Mouse (Mus musculus) liver, embryonic 12.5 days (tissue): ENCODE data around the gene Pgls. TPM values are rescaled to one million over a fixed set of nuclear protein-coding genes. Genes with fewer than 3 reads are reported as not detected.

ENCODE experiments used
- ATAC-seq: fragments of 200-750 bp; cut with Nextera tagmentation; 2 replicates; pipeline ENCODE4 v1.8.0; 2017; ENCODE audit warnings: moderate number of reproducible peaks, mild to moderate bottlenecking, moderate library complexity
- H3K27ac ChIP-seq: fragments of 300-500 bp; sonication (generic); 2 replicates; pipeline ENCODE4 v1.5.1; 2016; ENCODE audit warnings: mild to moderate bottlenecking
- H3K27me3 ChIP-seq: fragments of 300-500 bp; sonication (generic); replicated peaks from 2 replicates; pipeline ENCODE4 v1.6.1; 2016; ENCODE audit warnings: mild to moderate bottlenecking, moderate library complexity
- H3K36me3 ChIP-seq: fragments of 300-500 bp; sonication (generic); 2 replicates; pipeline ENCODE4 v1.6.1; 2016; ENCODE audit warnings: mild to moderate bottlenecking, moderate library complexity
- H3K4me1 ChIP-seq: fragments of 300-500 bp; sonication (generic); 2 replicates; pipeline ENCODE4 v1.6.1; 2016
- H3K4me2 ChIP-seq: fragments of 300-500 bp; sonication (generic); 2 replicates; pipeline ENCODE4 v1.6.1; 2016; ENCODE audit warnings: mild to moderate bottlenecking, moderate library complexity
- H3K4me3 ChIP-seq: fragments of 300-500 bp; sonication (generic); 2 replicates; pipeline ENCODE4 v1.5.1; 2016; ENCODE audit warnings: mild to moderate bottlenecking, moderate library complexity
- H3K9ac ChIP-seq: fragments of 300-500 bp; sonication (generic); 2 replicates; pipeline ENCODE4 v1.6.1; 2016; ENCODE audit warnings: mild to moderate bottlenecking, moderate library complexity
- H3K9me3 ChIP-seq: fragments of 300-500 bp; sonication (generic); replicated peaks from 2 replicates; pipeline ENCODE4 v1.6.1; 2016; ENCODE audit warnings: mild to moderate bottlenecking, moderate library complexity
- WGBS: fragments of 180-500 bp; shearing (Covaris S2); methylation state at CpG from one replicate; pipeline ENCODE4 v1.1.7; 2016; ENCODE audit not compliant: insufficient replicate concordance; 5-methylcytosine and 5-hydroxymethylcytosine counted together
- polyA plus RNA-seq: library from polyadenylated mRNA; unstranded; fragments of >200 nt; fragmentation: Nextera tagmentation; extraction: Ambion mirVana; gene quantifications from 2 replicates; pipeline ENCODE4 v1.2.1, GENCODE M21; 2016

Gene Pgls
- polyA plus RNA-seq, 1 experiment from 2014 or later, result 144 TPM

DNA sequence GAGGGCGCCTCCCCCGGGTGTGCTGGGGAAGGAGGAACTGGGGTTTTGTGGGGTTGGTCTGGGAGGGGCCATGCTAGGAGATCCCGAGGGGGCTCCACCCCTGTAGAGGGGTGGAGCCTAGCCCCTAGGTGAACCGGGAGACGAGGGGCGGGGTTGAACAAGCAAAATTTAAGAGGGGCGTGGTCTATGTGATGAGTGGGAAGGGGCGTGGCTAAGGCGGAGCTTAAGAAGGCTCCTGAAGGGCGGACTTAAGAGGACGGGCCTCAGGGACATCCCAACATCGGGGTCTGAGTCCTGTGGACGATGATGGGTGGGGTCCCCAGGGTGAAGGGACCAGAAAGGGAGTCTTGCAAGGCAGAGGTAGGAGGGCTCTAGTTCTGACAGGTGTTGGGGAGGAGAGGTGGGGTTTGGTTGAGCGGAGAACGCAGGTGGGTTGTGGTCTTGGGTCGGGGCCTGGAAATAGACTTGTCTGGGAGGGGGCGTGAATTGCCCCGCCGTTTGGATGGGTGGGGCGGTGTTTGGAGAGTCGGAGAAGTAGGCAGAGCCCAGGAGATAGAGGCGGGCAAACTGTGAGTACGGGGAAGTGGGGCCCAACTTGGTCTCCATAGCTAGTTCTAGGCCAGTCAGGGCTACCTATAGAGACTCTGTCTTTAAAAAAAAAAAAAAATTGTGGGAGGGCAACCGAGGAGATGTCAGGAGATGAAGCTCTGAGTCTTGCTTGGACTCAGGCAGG lies 32.9 kb upstream of the Pgls start:
- peaks cover 70% of the 10 kb centered on the region for H3K4me1 ChIP-seq
- H3K27ac ChIP-seq, result peak overlapping the region; percentile 83
- WGBS, result 2% methylated on average over 24 of the region's 24 CpGs
- H3K4me2 ChIP-seq, result peak overlapping the region; percentile 93
- peak overlapping the region; percentile 63 for H3K4me3 ChIP-seq
- peak overlapping the region; percentile 68 for H3K9ac ChIP-seq
- peaks cover 71% of the 10 kb centered on the region for H3K27me3 ChIP-seq
- H3K9me3 ChIP-seq, result peaks cover 3% of the 10 kb centered on the region
- no peaks in the 10 kb centered on the region for H3K36me3 ChIP-seq
- peak; percentile 79 for ATAC-seq

DNA sequence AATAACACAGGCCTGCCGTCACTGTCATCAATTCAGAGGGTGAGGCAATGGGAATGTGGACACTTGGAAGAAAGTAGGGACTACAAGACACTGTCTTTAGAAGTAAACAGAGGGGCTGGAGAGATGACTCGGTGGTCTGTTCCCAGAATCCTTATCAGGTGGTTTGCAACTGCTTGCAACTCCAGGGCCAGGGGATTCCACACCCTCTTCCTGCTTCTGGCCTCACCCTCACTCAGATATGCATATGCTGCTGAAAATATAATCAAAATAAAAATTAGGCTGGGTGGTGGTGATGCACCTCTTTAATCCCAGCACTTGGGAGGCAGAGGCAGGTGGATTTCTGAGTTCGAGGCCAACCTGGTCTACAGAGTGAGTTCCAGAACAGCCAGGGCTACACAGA lies 31.9 kb upstream of the Pgls start:
- peak overlapping the region; percentile 63; the same call in 1 of the 2 replicates for H3K4me3 ChIP-seq
- H3K9me3 ChIP-seq, result peaks cover 8% of the 10 kb centered on the region
- peak overlapping the region; percentile 83 for H3K27ac ChIP-seq
- H3K36me3 ChIP-seq, result no peaks in the 10 kb centered on the region
- H3K27me3 ChIP-seq, result peaks cover 72% of the 10 kb centered on the region
- peak; percentile 61 for ATAC-seq
- H3K4me2 ChIP-seq, result peak overlapping the region; percentile 93
- peaks cover 61% of the 10 kb centered on the region for H3K4me1 ChIP-seq
- H3K9ac ChIP-seq, result peak overlapping the region; percentile 64; the same call in 1 of the 2 replicates
- WGBS, result 33% methylated on average over 3 of the region's 3 CpGs

DNA sequence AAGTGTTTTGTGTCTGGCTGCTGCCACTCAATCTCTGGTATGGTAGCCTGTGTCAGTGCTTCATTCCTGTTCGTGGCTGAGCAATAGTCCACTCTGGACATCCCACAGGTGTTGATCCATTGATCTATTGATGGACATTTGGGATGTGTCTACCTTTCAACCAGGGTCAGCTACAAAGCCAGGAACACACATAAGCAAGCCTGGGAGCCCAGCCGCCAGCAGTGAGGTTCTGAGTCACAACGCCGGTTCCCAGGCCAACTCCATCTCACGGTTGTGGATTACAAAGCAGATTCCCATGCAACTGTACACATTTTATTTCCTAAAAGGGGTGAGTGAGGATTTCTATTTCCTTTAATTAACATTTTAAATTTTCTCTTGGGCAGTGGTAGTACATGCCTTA lies 31.2 kb upstream of the Pgls start:
- Histone ChIP-seq H3K27ac (peak overlapping the region; percentile 83), H3K9me3 (peaks cover 8% of the 10 kb centered on the region), H3K27me3 (peaks cover 72% of the 10 kb centered on the region), H3K4me1 (peaks cover 55% of the 10 kb centered on the region), H3K36me3 (no peaks in the 10 kb centered on the region), H3K4me2 (peak overlapping the region; percentile 93), H3K9ac (no peak overlapping the region), H3K4me3 (no peak overlapping the region)
- ATAC-seq, result no peak
- WGBS, result 87% methylated on average over 5 of the region's 5 CpGs

DNA sequence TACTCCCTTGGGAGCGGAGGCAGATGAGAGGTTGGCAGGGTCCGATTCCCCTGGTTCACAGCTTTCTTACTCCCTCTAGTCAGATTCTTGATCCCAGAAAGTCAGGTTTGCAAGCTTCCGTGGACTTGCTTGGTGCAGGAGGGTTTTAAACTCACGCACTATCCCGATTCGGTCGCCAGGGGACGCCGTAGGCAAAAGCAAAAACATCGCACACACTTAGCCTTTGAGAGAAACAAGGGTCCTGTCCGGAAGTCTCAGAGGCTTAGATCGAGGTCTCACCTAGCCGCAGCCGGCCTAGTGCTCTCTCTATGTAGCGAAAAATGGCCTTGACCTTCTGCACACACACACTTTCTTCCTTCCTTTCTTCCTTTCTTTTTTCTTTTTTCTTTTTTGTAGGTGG lies 30.6 kb upstream of the Pgls start:
- peaks cover 55% of the 10 kb centered on the region for H3K4me1 ChIP-seq
- WGBS, result 4% methylated on average over 15 of the region's 15 CpGs
- no peak overlapping the region for H3K9ac ChIP-seq
- H3K27me3 ChIP-seq, result peaks cover 73% of the 10 kb centered on the region
- no peak for ATAC-seq
- no peaks in the 10 kb centered on the region for H3K36me3 ChIP-seq
- H3K4me2 ChIP-seq, result peak overlapping the region; percentile 27; the same call in 1 of the 2 replicates
- peaks cover 8% of the 10 kb centered on the region for H3K9me3 ChIP-seq
- H3K4me3 ChIP-seq, result no peak overlapping the region
- no peak overlapping the region for H3K27ac ChIP-seq

DNA sequence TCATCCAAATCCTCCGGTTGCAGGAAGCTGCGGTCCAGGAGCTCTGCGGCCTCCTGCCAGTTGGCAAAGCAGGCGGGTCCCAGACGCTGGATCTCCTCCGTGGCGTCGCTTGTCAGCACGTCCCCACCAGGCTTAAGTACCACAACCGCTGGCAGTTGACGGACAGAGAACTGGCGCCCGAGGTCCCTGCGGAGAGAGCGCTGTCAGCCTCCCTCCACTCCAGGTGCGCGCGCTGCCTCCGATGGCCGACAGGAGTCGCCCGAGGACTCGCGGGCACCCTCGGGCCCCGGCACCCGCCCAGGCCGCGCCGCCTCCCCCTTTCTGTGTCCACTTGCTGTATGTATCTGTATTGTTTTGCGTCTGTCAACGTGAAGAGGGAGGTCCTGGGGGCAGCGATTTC lies 29.2 kb upstream of the Pgls start:
- Histone ChIP-seq H3K36me3 (no peaks in the 10 kb centered on the region), H3K9me3 (peaks cover 8% of the 10 kb centered on the region), H3K4me3 (peak overlapping the region; percentile 31), H3K27ac (no peak overlapping the region), H3K4me1 (peaks cover 53% of the 10 kb centered on the region), H3K9ac (peak overlapping the region; percentile 12; the same call in 1 of the 2 replicates), H3K27me3 (peaks cover 70% of the 10 kb centered on the region), H3K4me2 (peak overlapping the region; percentile 62)
- no peak for ATAC-seq
- 2% methylated on average over 33 of the region's 33 CpGs for WGBS

DNA sequence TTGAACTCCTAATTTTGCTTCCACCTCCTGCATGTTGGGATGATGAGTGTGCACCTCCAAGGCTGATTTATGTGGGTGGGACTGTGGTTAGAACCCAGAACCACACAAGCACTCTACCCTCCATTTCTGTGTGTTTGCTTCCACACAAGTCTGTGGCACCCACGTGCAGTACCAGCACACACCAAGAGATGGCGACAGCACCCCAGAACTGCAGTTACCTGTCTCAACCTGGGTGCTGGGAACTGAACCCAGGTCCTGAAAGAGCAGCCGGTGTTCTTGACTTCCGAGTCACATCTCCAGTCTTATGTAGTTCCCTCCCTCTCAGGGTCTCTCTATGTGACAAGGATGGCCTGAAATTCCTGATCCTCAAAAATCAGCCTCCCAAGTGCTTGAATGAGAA lies 28.0 kb upstream of the Pgls start:
- H3K4me3 ChIP-seq, result no peak overlapping the region
- 70% methylated on average over 4 of the region's 4 CpGs for WGBS
- H3K27ac ChIP-seq, result no peak overlapping the region
- ATAC-seq, result no peak
- peaks cover 8% of the 10 kb centered on the region for H3K9me3 ChIP-seq
- no peaks in the 10 kb centered on the region for H3K36me3 ChIP-seq
- H3K9ac ChIP-seq, result no peak overlapping the region
- H3K27me3 ChIP-seq, result peaks cover 70% of the 10 kb centered on the region
- no peak overlapping the region for H3K4me2 ChIP-seq
- peaks cover 40% of the 10 kb centered on the region for H3K4me1 ChIP-seq

DNA sequence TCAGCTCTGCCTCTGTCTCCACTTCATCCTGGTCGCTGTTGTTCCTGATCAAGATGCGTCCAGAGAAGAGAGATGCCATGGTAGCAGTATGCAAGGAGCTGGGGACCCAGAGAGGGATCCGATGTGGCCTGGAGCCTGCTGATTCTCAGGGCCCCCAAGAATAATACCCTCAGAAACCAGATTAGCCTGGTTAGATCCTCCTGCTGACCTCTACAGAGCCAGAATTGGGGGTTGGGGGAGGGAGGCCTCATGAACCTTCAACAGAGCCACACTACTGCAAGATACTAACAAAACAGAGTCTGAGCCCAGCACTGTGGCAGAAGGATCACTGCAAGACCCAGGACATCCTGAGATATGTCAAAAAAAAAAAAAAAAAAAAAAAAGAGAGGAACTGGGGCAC lies 25.5 kb upstream of the Pgls start, which contains the start of gene Nxnl1:
TSS of gene Nxnl1 (minus strand) at position 101 of the 400 bp plus-strand sequence.
- H3K4me2 ChIP-seq, result no peak within 1 kb of the TSS
- peaks cover 84% of the 10 kb centered on the region for H3K27me3 ChIP-seq
- no peak within 1 kb of the TSS for H3K27ac ChIP-seq
- no peaks in the 10 kb centered on the region for H3K36me3 ChIP-seq
- H3K4me1 ChIP-seq, result peaks cover 36% of the 10 kb centered on the region
- ATAC-seq, result no peak
- no peak within 1 kb of the TSS for H3K4me3 ChIP-seq
- H3K9me3 ChIP-seq, result peaks cover 8% of the 10 kb centered on the region
- no peak within 1 kb of the TSS for H3K9ac ChIP-seq
- 66% methylated on average over 3 of the region's 3 CpGs for WGBS

DNA sequence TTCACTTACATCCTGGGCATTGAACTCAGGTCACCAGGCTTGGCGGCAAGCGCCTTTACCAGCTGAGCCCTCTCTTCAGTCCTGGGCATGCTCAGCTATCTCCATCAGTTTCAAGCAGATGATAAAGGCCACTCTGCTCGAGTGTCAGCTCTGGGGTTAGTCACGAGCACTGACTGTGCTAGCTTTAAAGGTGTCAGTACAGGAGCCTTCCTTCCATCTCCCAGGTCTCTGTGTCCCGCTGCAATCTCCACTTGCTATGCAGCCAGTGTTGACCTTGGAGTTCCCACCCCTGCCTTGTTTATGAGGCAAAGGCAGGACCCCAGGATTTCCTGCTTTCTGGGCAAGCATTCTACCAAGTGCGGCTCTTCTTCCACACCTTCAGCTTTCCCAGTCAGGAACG lies 24.4 kb upstream of the Pgls start:
- WGBS, result 59% methylated on average over 7 of the region's 7 CpGs
- Histone ChIP-seq H3K4me2 (no peak overlapping the region), H3K9me3 (peaks cover 8% of the 10 kb centered on the region), H3K36me3 (no peaks in the 10 kb centered on the region), H3K27me3 (peaks cover 79% of the 10 kb centered on the region), H3K4me1 (peaks cover 27% of the 10 kb centered on the region), H3K4me3 (no peak overlapping the region), H3K27ac (no peak overlapping the region), H3K9ac (no peak overlapping the region)
- no peak for ATAC-seq

DNA sequence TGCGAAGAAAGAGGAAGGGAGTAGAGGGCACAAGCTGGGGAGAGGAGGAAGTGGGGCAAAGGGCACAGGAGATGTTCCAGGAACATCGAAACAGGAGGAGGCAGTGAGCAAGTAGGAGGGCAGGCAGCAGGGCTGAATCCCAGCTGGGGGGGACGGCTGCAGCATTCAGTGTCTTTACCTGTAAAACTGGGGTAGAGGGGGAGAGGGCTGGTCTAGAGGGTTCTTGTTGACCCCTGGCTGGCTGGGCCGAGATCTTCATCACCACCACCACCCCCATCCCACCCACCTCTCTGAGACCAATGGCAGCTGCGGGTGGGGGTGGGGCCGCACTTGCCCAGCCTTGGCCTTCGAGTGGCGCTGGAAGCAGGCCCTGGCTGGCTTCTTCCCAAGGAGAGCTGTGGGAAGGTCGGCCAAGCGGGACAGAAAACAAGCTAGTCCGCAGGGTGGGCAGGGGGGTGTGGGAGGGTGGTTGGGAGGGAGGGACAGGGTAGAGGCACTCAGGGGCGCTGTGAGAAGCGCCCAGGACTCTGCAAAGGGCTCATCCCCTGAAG lies 23.5 kb upstream of the Pgls start, which contains the start of gene Slc27a1:
TSS of gene Slc27a1 (plus strand) at position 496 of the 551 bp plus-strand sequence.
- Histone ChIP-seq H3K4me1 (peaks cover 21% of the 10 kb centered on the region), H3K27ac (no peak within 1 kb of the TSS), H3K4me3 (peak within 1 kb of the TSS; percentile 55), H3K27me3 (peaks cover 71% of the 10 kb centered on the region), H3K4me2 (peak within 1 kb of the TSS; percentile 80), H3K9me3 (peaks cover 8% of the 10 kb centered on the region), H3K36me3 (no peaks in the 10 kb centered on the region), H3K9ac (no peak within 1 kb of the TSS)
- ATAC-seq, result no peak
- 22% methylated on average over 13 of the region's 13 CpGs for WGBS

DNA sequence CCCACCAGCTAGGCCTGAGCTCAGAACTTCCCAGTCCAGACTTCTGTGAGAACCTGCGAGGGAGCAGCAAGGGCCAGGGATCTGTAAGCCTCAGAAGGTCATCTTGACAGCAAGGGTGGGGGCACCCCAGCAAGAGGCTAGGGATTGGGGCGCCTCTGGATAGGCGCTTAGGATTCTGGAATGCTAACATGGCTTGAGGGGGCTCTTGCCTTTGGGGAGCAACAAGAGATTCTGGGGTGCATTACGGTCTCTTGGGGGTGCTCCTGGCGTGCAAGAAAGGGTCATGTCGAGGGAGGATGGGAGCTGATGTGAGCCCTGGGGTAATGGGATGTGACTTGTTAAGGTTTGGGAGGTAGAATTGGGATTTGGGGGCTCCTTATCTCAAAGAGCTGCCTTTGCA lies 23.0 kb upstream of the Pgls start:
- Histone ChIP-seq H3K4me2 (peak overlapping the region; percentile 80), H3K9me3 (peaks cover 7% of the 10 kb centered on the region), H3K27ac (no peak overlapping the region), H3K36me3 (no peaks in the 10 kb centered on the region), H3K4me3 (peak overlapping the region; percentile 55; the same call in 1 of the 2 replicates), H3K27me3 (peaks cover 67% of the 10 kb centered on the region), H3K9ac (no peak overlapping the region), H3K4me1 (peaks cover 21% of the 10 kb centered on the region)
- 45% methylated on average over 6 of the region's 6 CpGs for WGBS
- no peak; the same call in 1 of the 2 replicates for ATAC-seq

DNA sequence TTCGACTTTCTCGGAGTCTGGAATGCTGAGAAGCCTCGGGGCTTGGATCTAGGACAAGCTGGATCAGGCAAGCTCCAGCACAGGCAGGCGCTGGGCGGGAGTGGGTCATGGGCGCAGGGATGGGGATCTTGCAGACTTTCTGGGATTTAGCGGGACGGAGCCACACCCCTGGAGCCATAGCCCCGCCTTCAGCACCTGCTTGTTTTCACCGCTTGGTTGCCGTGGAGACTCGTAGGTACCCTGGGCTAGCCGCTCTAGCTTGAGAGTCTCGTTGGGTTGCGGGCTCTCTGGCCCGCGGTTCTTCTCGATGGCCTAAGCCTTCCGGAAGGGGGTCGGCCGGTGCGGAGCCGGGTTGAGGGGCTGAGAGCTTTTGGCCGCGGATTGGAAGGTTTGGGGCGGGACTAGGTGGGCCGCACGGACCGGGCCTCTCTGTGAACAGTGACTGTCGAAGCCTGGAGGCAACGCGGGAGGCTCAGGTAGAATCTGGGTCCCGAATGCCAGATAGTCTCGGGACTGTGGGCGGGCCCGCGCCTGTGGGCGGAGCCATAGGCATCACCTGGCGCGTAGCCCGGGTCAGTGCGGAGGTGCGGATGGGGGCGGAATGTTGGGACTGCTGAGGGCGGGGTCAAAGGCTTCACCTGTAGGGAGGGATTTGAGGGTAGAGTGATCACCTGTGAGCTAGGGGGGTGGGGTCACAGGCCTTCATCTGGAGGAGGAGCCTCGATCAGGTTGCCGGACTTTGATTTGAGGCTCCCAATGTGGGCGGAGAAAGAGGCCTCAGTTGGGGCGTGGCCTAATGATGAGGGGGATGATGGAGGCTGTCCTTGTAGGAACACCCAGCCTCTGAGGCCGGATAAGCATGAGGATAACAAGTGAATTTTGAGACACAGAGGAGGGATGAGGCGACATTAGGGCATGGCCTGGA lies 22.3 kb upstream of the Pgls start:
- peaks cover 64% of the 10 kb centered on the region for H3K27me3 ChIP-seq
- H3K4me2 ChIP-seq, result peak overlapping the region; percentile 80
- no peaks in the 10 kb centered on the region for H3K36me3 ChIP-seq
- H3K9me3 ChIP-seq, result 0 out of 2 replicates have a peak, but pooled peaks cover under 1% of the 10 kb centered on the region
- peak; percentile 66 for ATAC-seq
- peaks cover 21% of the 10 kb centered on the region for H3K4me1 ChIP-seq
- WGBS, result 3% methylated on average over 51 of the region's 51 CpGs
- H3K27ac ChIP-seq, result no peak overlapping the region
- peak overlapping the region; percentile 55 for H3K4me3 ChIP-seq
- no peak overlapping the region for H3K9ac ChIP-seq
